Mouse (Mus musculus) pancreas, adult 10 weeks (tissue): ENCODE measurements around the gene Ndufa13. TPM values are rescaled to one million over a fixed set of nuclear protein-coding genes. Genes with fewer than 3 reads are reported as not detected.

ENCODE experiments used
- polyA plus RNA-seq: library from polyadenylated mRNA; stranded (reverse); fragments of 350-450 nt; fragmentation: Illumina TruSeq; extraction: RNeasy Lipid Tissue Mini Kit (QIAGEN cat#74804); gene quantifications from one replicate; pipeline ENCODE4 v1.2.3, GENCODE M21; 2015; ENCODE audit warnings: low read depth, low replicate concordance; ENCODE audit not compliant: insufficient read depth

Gene Ndufa13
- polyA plus RNA-seq: 45.3 TPM

DNA sequence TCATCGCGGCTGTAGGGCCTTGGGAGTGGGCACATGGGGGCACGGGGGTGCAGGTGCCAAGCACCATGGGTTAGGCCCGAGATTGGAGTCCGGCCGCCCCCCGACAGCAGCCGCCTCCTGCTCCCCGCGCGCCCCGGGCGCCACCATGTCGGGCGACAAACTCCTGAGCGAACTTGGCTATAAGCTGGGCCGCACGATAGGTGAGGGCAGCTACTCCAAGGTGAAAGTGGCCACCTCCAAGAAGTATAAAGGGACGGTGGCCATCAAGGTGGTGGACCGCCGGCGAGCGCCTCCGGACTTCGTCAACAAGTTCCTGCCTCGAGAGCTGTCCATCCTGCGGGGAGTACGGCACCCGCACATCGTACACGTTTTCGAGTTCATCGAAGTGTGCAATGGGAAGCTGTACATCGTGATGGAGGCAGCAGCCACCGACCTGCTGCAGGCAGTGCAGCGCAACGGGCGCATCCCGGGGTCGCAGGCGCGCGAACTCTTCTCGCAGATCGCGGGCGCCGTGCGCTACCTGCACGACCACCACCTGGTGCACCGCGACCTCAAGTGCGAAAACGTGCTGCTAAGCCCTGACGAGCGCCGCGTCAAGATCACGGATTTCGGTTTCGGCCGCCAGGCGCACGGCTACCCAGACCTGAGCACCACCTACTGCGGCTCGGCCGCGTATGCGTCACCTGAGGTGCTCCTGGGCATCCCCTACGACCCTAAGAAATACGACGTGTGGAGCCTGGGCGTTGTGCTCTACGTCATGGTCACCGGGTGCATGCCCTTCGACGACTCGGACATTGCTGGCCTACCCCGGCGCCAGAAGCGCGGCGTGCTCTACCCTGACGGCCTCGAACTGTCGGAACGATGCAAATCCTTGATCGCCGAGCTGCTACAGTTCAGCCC lies at the start of gene Ndufa13, which contains the start of the genes Tssk6 and Yjefn3:
Gene Ndufa13, minus strand, starts transcription at position 396 of the 900 bp plus-strand sequence.
Gene Tssk6, plus strand, starts transcription at position 22 of the 900 bp plus-strand sequence.
Gene Yjefn3, minus strand, starts transcription at position 550 of the 900 bp plus-strand sequence.

DNA sequence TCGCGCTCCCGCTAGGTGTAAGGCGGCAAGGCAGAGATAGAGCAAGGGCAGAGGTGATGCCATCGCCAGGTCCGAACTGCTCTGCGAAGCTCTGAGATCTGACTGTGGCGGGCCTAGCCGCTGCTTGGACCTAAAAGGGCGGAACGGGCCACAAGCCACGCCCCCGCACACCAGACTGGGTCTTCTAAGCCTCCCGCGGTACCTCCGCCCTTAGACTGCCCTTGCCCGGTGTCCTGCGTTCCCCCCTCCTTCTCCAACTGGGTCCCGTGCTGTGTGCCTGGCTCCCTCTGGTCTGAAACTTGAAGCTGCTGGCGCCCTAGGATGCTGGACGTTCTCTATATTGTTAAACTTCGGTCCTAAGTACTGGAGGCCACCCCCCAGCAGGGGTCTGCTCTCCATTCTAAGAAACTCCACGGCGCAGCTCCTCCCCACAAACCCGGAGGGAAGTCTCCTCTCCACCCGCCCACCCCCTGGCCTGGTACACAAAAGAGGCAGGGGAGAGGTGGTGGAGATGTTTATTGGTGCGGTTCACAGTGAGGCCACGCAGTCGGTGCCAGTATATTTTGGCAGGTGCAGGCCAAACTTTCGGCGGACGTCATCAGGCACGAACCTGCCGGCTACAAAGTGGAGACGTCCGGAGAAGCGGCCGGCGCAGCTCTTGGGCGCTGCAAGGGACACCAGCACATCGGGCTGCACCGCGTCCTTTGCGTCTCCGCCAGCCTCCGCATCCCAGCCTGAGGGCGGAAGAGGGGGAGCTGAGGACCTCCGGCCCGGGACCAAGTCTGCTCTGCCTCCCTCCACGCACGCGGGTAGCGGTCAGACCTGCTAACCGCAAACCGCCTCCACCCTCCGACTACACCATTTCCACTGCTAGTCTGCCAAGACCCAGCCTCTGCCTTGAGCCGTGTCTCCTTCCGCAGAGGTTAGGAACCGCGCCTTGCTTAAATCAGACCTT lies 14.8 kb downstream of the Ndufa13 start, which contains the start of gene Cilp2:
Gene Cilp2, minus strand, starts transcription at position 399 of the 955 bp plus-strand sequence.

Other genes starting within 250 kb of the Ndufa13 start
- gene Zfp964, start 248.1 kb downstream of the Ndufa13 start, polyA plus RNA-seq: 0.72 TPM
- 7.2 TPM for gene Zfp869, start 191.8 kb downstream of the Ndufa13 start, polyA plus RNA-seq
- 2.7 TPM for gene Zfp963, start 152.6 kb downstream of the Ndufa13 start, polyA plus RNA-seq
- gene Gm20422, start 127.7 kb downstream of the Ndufa13 start, polyA plus RNA-seq: not detected
- 21.2 TPM for gene Atp13a1, start 111.4 kb downstream of the Ndufa13 start, polyA plus RNA-seq
- gene Zfp866, start 111.4 kb downstream of the Ndufa13 start, polyA plus RNA-seq: 4.9 TPM
- 11.9 TPM for gene Gmip, start 93.9 kb downstream of the Ndufa13 start, polyA plus RNA-seq
- gene Lpar2, start 80.1 kb downstream of the Ndufa13 start, polyA plus RNA-seq: 0.54 TPM
- gene Pbx4, start 70.1 kb downstream of the Ndufa13 start, polyA plus RNA-seq: 1.4 TPM
- gene Cilp2, start 14.9 kb downstream of the Ndufa13 start, polyA plus RNA-seq: not detected
- not detected for gene Tssk6, start 374 bp downstream of the Ndufa13 start, polyA plus RNA-seq
- not detected for gene Yjefn3, start 154 bp upstream of the Ndufa13 start, polyA plus RNA-seq
- 7.8 TPM for gene Gatad2a, start 93.8 kb upstream of the Ndufa13 start, polyA plus RNA-seq
- gene Mau2, start 140.2 kb upstream of the Ndufa13 start, polyA plus RNA-seq: 15.9 TPM
- 55.8 TPM for gene Sugp1, start 140.3 kb upstream of the Ndufa13 start, polyA plus RNA-seq
- 10.5 TPM for gene Tm6sf2, start 170.4 kb upstream of the Ndufa13 start, polyA plus RNA-seq
- 6.6 TPM for gene Hapln4, start 180.9 kb upstream of the Ndufa13 start, polyA plus RNA-seq
- gene Ncan, start 218.3 kb upstream of the Ndufa13 start, polyA plus RNA-seq: not detected
- 6.3 TPM for gene Nr2c2ap, start 228.8 kb upstream of the Ndufa13 start, polyA plus RNA-seq
- 5.8 TPM for gene Rfxank, start 236.6 kb upstream of the Ndufa13 start, polyA plus RNA-seq
- gene Borcs8, start 236.9 kb upstream of the Ndufa13 start, polyA plus RNA-seq: 10.1 TPM
- not detected for gene Mef2b, start 237.2 kb upstream of the Ndufa13 start, polyA plus RNA-seq